Mouse (Mus musculus) CD4-positive, CD25-positive, alpha-beta regulatory T cell, adult 4 months (primary cell): ENCODE measurements around the gene Smim22. TPM values are rescaled to one million over a fixed set of nuclear protein-coding genes. Genes with fewer than 3 reads are reported as not detected.

Source experiments
- ATAC-seq: one replicate; pipeline ENCODE4 v1.8.0; 2017
- polyA plus RNA-seq, 2 experiments: library from polyadenylated mRNA; unstranded; fragments of 100-300 nt; shearing (Covaris generic); gene quantifications; one replicate each; pipeline ENCODE4 v1.2.1; 2017

Gene Smim22
- polyA plus RNA-seq, 2 experiments from 2014 or later, result not detected

DNA sequence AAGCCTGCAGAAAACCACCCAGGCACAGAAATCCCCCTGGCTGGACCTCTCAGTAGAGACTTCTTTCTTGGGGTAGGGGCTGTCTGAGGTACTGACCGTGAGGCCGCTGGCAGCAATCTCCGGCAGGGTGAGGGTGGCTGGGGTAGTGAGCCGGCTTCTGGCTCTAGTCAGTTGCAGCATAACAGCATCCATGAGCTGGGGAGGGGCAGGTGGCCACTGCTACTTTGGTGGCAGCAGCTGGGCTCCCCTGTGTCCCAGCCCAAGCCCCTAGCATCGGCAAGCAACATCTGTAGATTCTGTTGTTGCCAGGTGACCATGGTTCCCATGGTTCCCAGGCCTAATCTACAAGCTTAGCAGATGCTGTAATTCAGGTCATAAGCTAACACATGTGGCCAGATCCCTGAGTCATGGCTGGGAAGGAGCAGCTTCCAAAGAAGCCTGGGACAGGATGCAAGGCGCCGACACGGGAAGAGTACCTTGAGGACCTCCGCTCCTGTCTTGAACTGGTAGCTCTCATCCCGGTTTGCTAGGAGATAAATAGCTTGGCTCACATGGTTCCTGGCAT, 3.4 kb downstream of the Smim22 start:
- no peak for ATAC-seq

DNA sequence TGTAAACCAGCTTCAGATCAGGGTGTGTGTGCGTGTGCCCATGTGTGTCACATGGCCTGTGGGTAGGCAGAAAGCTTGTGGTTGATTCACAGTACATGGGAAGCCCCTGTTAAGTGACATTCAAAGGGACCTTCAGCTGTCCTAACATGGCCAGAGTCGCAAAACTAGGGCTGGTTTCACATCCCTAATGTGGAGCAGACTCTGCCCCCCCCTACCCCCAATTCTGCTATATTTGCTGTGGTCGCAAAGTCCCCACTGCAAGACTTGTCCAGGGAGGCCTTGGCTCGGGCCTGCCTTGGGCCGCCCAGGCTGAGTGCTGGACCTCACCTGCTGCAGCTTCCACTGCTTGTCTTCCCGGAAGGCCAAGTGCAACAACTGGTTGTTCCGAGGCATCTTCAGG, 4.2 kb downstream of the Smim22 start:
- no peak for ATAC-seq

DNA sequence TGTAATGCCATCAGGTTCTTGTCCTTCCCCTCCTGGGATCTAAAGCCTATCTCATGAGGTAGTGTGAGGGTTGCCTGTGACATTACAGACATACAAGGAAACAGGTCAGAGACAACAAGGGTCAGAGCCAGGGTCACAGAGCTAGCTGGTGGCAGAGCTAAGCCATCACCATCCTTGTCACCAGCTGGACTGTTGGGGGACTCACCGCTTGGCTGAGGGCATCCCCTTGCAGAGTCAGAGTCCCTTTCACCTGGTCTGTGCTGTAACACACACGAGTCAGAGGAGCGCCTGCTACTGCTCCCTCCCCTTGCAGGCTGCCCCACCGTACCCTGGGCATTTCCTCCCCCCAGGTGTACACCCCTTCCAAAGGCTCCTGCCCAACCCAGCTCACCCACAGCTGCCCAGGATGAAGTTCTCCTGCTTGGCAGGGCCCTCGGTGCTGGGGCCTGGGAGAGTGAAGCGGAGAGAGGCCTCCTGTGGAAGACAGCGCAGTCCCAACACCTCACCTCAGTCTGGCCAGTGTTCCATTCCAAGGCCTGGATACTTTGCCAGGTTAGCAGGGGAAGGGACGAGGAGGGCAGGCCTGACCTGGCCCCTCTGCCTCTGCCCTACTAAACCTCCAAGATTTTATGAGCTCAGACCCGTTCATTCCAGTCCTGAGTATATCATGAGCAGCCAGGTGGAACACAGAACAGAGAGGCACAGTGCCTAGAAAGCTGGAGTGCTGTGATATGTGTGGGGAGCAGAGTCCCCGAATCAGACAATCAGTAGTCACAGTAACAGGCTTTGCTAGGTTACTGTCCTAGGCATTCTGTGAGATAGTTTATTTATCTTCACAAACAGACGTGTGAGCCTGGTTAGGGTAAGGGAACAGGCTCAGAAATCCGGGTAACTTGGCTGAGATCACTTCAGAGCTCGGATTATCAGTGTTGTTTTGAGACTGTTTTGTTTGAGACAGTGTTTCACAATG, 5.2 kb downstream of the Smim22 start:
- ATAC-seq, result no peak

DNA sequence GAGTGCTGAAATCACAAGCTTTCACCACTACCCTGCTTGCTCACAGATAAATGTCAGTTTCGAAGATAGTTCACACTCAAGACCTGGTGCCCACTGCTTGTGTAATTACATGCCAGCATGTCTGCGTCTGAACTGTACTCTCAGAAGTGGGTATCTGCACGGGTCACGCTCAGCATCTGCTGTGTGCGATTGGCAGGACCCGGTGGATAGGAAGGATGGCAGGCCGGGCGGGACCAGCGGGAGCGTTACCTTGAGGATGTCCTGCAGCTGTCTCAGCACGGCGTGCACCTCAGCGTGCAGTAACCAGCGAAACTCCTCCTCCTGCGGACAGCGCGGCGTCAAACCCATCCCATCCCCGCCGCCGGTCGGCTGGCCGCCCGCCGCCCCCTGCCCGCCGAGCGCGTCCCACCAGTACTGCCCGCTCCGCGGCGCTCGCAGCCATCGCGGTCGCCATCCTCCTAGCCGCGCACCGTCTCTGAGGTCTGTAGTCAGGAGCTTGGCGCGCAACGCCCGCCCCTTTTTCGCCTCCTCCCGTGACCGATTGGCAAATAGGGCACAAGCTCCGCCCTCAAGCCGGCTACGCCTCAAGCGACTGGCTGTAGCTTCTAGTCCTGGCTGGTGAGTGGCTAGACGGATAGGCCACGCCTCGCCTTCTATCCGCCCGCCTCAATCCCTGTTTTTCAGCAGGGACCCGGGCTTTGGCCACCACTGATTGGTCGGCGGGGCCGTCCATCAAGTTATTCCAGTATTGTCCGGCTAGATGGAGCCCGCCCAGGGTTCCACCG, 6.2 kb downstream of the Smim22 start, which contains the start of gene Rogdi:
Rogdi (minus strand) TSS at position 500 of the 785 bp plus-strand sequence.
- ATAC-seq, result peak; percentile 99

DNA sequence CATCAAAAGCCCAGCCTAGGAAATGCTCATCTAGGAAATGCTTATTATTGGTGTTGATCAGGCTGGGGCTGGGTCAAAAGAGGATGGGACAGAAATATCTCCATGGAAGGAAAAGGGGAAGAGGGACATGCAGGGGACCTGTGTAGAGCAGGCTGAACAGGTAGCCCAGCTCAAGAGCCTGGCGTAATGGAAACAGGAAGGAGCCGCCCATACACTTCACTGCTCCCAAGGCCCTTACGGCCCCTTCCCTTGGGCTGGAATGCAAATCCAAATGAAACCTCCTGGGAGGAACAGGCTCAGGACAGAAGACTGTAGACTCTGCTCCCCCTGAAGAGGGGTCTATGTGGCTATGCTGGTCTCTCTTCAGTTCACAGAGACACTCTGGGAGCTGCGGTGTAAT, 7.5 kb downstream of the Smim22 start:
- no peak for ATAC-seq

DNA sequence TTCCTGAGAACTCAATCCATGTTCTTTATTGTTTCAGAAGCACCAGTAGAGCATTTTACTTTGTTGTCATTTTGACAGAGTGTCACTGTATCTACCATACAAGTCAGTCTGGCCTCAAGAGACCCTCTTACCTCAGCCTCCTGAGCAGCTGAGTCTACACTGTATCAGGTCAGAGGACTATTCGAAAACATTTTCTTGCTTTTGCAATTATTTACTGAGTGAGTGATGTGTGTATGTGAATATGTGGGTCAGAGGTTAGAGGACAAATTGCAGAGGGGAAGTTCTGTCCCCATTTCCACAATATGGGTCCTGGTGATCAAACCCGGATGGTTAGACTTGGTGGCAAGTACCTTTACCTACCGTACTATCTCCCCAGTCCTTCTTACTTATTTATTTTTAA, 16.9 kb downstream of the Smim22 start:
- ATAC-seq, result no peak

DNA sequence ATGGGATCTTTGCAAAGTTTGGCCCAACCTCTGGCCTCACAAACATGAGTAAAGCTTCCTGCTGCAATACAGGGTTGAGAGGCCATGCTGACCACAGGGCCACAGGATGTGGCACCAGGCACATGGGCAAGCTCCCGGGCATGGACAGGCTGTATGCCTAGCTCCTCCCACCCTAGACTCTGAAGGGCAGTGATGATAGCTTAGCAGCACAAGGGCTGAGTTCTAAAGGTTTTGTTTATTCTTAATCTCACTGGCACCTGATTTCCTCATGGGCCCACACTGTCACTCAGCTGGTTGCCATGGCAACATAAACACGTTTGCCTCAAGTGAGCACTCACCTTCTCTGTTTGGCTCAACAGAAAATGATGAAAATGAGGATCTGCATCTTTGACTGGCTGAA, 22.8 kb downstream of the Smim22 start:
- peak; percentile 60 for ATAC-seq

DNA sequence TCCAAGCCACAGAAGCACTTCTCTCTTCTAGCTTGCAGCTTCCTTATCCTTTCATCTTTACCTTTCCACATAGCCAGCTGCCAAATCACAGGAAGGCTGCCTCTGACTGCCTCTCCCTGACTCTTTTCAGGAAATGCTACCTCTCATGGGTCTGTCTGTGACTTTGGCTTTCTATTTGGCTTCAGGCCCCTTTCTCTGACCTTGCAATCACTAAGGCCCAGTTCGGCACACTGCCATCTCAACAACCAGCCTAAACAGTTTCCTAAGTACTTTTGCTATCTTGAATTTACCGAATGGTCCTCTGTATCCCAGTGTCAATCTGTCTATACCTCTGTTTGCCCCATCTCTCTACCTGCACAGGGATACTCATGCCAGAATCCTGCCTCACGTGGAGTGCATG, 28.5 kb downstream of the Smim22 start:
- no peak for ATAC-seq

DNA sequence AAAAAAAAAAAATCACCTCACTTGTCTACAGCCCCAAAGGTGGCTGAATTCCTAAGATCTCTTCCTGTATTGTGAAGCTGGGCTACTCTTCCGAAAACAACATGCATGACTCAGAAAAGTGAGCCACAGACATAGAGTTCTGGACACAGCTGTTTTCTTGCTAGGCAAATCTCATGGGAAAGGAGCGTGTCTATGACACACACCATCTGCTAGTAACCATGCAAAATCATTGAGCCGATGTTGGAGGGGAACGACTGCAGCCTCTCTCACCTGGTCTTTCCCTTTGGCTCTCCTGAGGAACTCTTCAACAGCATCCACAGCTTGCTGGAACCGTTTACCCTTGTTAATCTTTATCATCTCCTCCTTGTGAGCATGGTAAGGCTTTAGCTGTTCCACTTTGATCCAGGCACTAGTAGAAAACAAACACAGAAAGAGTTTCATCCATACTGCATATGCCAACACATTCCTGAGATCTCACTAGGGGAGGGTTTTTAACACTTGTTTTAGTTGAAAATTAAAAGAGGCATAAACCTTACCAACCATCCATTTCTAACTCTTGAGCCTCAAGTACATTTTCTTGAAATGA, 29.7 kb downstream of the Smim22 start:
- ATAC-seq, result no peak

DNA sequence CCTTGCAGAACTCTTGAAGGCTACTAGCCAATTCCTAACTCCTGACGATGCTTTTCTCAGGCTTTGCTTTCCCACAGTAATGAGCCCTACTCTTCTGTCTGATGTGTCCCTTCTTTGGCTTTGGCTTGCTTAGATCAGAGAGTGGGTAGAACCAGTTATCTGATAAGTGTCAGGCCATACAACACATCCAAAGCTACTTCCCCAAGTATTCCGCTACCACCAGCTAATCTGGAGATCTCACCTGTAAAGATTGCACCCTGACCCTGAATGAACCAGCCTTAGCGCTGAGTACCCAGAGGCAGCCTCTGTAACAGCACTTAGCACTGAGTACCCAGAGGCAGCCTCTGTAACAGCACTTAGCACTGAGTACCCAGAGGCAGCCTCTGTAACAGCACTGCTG, 38.2 kb downstream of the Smim22 start:
- ATAC-seq, result no peak

DNA sequence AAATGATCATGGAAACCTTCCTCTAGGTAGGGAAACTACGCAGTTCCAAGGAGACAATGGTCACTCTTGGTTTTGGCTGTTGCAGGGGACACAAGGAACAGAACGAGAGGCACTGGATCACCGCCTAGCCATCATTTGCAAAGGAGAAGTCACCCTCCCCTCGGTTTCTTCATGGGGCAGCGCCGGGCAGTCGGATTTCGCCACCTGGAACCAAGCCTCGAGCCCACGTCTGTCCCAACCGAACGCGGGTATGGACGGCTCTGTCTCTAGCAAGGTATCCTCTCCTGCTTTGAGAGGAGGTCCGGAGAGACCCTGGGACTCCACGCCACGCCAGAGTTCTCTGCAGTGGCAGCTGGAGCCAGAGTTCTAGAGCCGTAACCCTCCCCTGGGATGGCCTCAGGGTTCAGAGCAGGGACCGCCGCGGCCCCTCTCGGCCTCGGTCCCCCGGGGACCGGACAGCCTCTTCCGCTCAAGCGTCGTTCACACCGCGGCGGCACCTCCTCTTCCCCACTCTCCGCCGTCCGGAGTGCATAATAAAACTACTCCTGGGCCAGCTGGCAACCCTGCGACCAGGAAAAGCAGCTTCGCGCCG, 42.2 kb downstream of the Smim22 start:
- ATAC-seq, result peak; percentile 15

DNA sequence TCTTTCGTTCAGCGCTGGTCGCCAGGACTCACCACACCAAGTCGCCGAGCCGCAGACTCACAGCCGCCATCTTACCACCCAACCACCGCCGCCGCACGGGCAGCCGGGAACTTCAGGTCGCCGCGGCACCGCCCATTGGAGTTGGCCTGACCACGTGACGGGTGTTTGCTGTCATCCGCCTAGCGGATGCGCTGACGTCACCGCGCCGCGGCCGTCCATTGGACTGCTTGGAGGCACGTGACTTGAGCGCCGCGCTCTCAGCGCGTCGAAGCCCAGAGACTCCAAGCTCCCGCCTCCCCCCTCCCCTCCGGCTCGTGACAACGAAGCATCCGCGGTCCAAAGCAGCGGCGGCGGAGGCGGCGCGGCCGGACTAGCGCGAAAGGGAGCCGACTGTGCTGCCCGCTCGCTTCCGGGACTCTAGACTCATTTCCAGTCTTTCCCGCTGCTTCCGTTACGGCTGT, 42.7 kb downstream of the Smim22 start, which contains the start of the genes Glyr1 and Ubn1:
Glyr1 (minus strand) TSS at position 90 of the 461 bp plus-strand sequence.
Ubn1 (plus strand) TSS at position 284 of the 461 bp plus-strand sequence.
- ATAC-seq, result peak; percentile 92

DNA sequence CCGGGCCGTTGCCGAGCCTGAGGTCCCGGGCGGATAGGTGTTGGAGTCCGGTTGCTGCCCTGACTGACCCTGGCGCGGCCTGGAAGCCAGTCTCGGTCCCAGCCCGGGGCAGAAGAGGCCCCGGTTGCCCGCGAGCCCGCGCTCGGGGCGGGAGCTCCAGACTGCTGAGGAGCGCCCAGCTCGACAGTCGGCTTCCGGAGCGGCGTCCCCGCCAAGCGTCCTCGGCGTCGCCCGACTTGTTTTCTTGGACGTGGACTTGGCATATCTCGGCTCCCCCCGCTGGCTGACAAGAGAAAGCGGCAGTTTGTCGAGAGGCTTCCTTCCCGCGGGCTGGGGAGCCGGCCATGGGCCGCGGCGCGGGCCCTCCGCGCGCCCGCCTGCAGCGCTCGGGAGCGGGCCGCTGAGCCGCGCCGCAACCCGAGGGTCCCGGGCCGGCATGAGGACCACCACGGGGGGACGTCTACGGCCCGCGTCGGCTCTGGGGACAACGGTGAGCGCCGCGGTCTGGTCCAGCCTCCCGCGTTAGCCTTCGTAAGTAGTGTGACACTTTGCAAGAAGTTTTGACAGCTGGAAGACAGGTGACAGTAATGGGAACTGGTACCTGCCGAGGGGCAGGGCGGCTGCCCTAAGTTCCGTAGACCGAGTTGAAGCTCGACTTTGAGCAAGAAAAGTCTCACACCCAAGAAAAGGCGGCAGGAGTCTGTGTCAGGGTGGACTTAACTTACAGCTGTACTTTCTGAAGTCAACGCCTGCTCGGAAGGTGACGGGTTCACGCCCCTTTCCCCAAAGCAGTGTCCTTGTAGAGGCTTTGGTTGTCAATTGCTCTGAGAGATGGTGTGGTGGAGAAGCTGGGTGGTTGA, 43.4 kb downstream of the Smim22 start:
- peak; percentile 59 for ATAC-seq

Other genes starting within 250 kb of the Smim22 start
- 10 to 100 TPM; 32.8 to 56.2 TPM for gene Cdip1, start 217.0 kb upstream of the Smim22 start, polyA plus RNA-seq
- gene 4930562C15Rik, start 171.9 kb upstream of the Smim22 start, polyA plus RNA-seq, result 1 to 10 TPM in 1 of 2 experiments, under 1 TPM in 1; 0.68 to 1.3 TPM
- 10 to 100 TPM; 19.3 to 21.6 TPM for gene Ubald1, start 127.0 kb upstream of the Smim22 start, polyA plus RNA-seq
- gene Mgrn1, start 121.0 kb upstream of the Smim22 start, polyA plus RNA-seq, result 10 to 100 TPM; 35.2 to 58.5 TPM
- gene Nudt16l1, start 68.5 kb upstream of the Smim22 start, polyA plus RNA-seq, result 100 to 1,000 TPM in 1 of 2 experiments, 10 to 100 TPM in 1; 92.1 to 106 TPM
- 10 to 100 TPM; 41.4 to 64.3 TPM for gene Anks3, start 43.1 kb upstream of the Smim22 start, polyA plus RNA-seq
- gene Sept12, start 9.4 kb upstream of the Smim22 start, polyA plus RNA-seq, result not detected
- gene Rogdi, start 6.3 kb downstream of the Smim22 start, polyA plus RNA-seq, result 10 to 100 TPM; 19.8 to 35.0 TPM
- gene Glyr1, start 42.6 kb downstream of the Smim22 start, polyA plus RNA-seq, result 100 to 1,000 TPM in 1 of 2 experiments, 10 to 100 TPM in 1; 79.0 to 130 TPM
- 10 to 100 TPM; 36.8 to 48.4 TPM for gene Ubn1, start 42.8 kb downstream of the Smim22 start, polyA plus RNA-seq
- under 1 TPM; 0.11 to 0.23 TPM for gene Ppl, start 125.1 kb downstream of the Smim22 start, polyA plus RNA-seq
- gene Sec14l5, start 139.8 kb downstream of the Smim22 start, polyA plus RNA-seq, result not detected
- 10 to 100 TPM; 15.5 to 21.6 TPM for gene Nagpa, start 196.7 kb downstream of the Smim22 start, polyA plus RNA-seq
- not detected for gene AU021092, start 215.0 kb downstream of the Smim22 start, polyA plus RNA-seq
- gene Alg1, start 226.3 kb downstream of the Smim22 start, polyA plus RNA-seq, result 10 to 100 TPM; 22.1 to 31.7 TPM
- gene Eef2kmt, start 248.7 kb downstream of the Smim22 start, polyA plus RNA-seq, result 10 to 100 TPM; 49.3 to 58.5 TPM